Mouse (Mus musculus): ENCODE data around the gene Gsk3b.
A peak's percentile ranks its signal among the peaks of the same experiment; 100 is the strongest.
"Not testable (repeated sequence)": the region's sequence is repeated elsewhere in the genome, so short reads cannot be mapped to it uniquely, and the experiment has no call there.

The Gsk3b gene

DNA sequence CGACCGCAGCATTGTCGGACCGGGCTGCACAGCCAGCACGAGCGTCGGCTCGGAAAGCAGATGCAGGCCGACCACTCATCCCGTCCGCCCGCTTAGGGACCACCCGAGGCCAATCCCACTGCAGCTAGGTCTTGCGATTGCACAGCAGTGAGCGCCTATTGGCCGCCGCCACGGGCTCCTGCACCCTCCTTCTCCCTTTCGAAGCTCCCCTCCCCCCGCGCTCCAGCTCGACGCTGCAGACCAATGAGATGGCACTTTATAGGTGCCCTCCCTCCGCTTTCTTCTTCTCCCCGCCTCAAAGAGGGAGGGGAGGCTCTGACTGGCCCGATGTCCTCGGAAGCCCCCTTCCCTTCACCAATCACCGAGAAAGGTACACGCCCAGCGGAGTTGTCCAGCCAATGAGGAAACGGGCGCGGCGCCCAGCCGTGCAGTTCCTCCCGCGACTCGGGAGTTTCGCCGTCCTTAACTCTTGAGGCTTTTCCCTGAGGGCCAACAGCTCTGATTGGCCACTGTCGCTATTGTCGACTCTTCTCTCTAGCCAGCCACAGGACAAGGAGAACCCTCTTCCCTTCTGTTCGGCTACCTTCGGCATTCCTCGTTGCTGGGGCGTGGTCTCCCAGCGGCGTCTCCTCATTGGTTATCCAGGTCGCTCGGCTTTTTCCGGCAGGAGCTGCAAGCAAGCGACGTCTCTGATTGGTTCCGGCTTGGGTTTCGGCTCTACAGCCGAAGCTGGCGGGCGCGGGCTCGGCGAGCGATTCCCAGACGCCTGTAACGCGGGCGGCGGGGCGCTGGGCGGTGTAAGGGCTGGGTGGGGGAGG lies at the start of gene Gsk3b:
Gene Gsk3b, plus strand, starts transcription at position 373 of the 818 bp plus-strand sequence.
- DNase-seq = peak; percentile 98

DNA sequence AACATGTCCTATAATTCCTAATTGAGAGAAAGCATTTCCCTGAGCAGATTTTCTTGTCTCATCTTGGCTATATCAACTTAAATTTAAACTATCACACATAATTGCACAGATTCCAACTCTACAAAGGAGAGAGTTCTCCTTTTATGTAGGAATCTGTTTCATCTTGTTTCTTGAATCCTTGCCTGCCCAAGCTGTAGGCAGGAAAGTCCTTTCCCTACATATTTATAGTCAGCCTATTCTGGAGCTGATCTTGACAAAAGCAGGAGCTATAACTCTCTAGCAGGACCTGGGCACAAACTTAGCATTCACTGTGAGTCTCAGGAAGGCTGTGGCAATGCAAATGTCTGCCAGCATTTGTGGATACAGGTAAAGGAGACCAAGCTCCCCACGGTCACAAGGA lies 46.6 kb upstream of the Gsk3b start:
- no peak for DNase-seq

DNA sequence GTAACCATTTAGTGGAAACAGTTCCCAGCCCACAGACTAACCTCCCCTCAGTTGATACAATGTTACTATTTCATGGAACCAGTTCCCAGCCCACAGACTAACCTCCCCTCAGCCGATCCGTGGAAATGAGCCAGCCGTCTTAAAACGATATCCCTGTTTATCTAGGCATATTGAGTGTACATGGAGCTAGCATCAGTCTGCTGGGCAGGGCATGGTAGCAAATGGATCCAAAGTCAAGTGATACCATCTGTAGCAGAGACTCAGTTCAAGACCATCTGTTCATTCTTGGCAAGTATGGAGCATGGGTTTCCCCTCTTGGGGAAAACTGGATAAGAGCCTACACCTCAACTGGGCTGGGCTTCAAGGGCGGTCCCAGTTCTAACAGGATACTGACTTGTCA lies 44.2 kb upstream of the Gsk3b start:
- DNase-seq = no peak

DNA sequence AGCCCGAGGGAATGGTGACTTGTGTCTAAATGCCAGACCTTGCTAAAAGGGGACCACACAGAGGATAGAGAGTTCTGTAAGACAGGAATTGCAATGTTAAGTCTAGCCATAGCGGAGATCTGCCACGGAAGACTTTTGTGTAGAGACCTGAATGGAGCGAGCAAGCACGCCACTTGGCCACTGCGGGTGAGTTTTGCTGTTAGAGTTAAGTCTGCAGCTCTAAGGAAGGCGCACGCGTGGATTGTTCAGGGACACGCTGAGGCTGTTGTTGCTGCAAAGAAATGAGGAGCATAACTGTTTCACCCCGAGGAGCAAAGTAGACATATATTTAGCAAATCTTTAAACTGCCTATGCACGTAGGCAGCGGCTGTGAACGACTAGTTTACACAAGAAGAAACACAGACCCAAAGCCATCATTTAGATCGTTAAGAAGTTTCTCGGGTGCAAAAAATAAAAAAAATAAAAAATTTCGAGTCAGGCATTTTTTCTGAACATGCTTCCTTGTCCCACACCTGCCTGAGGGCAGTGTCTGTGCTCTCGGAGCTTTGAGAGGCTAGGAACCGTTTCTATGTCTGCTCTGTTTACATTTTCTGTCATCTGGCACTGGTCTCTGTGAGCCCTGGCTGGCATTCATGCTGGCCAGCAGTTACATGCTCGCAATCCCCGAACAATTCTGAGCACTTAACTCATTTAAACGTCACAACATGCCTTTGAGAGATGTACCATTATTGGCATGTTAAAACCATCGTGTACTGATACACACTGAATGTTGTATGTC lies 40.8 kb upstream of the Gsk3b start:
- no peak for DNase-seq

DNA sequence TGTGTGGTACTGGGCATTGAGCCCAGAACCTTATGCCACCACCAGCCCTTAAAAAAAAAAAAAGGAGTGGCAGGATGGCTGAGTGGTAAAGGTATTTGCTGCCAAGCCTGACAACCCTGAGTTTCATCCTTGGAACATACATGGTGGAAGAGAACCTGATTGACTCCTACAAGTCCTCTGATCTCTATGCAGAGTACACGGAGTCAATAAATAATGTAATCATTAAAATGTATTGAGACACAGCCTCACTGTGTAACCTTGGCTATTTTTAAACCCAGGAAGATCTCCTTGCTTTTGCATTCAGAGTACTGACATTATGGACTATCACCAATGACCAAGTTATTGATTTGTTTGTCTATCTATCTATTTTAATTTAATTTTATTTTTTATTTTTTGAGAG lies 30.9 kb upstream of the Gsk3b start:
- DNase-seq = no peak

DNA sequence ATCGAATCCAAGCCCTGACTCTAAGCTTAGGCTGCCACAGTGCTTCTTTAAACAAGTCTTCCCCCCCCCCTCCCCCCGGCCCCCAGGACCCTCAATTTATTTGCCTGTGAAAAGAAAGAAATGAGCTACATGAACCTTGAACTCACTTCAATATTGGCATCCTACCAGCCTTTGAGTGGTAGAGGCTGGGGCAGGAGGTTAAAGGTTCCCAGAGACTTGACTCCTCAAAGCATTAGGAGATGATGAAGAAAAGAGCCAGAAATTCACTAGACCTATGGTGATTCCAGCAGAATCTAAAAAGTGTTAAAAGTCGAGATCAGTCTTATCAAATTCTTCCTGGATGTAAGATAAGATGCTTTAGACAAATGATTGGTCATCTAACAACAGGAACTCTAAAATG lies 30.0 kb upstream of the Gsk3b start:
- DNase-seq = no peak

DNA sequence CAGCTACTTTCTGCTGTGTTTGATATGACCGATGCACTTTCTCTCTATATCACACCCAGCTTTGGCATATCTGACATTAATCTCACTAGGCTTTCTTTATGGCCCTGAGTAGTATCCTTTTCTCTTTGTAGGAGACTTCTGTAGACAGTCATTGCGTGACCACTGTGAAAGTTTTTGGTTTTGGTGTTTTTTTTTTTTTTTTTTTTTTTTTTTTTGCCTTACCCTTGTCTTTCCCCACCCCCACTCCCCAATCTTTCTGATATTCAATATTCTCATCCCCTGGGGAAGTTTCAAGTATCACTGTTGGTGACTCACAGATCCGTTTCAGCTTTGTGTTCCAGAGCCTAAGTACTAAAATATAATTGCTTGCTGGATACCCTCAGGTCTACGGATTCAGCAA lies 29.2 kb upstream of the Gsk3b start:
- no peak for DNase-seq

DNA sequence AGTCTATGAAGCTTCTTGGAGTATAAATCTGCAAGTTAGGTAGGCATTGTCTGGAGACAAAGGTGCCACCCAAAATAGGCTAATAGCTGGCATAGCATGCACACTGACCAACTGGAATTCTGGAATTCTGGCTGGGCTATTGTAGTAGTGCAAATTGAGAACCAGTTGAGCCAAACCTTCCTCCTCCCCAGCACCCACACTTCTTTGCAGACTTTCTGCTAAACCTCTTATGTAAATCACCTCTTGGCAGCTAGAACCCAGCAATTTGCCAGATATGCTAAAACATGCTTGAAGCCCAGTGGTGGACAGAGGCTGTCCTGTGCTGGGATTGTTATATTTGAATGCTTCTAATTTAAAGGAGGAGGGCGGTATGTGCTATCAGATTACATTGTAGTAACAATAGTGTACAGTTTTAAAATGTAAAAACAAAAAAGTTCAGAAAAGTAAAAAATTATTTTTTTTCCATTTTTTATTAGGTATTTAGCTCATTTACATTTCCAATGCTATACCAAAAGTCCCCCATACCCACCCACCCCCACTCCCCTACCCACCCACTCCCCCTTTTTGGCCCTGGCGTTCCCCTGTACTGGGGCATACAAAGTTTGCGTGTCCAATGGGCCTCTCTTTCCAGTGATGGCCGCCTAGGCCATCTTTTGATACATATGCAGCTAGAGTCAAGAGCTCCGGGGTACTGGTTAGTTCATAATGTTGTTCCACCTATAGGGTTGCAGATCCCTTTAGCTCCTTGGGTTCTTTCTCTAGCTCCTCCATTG lies 14.8 kb upstream of the Gsk3b start:
- DNase-seq = not testable (repeated sequence)

DNA sequence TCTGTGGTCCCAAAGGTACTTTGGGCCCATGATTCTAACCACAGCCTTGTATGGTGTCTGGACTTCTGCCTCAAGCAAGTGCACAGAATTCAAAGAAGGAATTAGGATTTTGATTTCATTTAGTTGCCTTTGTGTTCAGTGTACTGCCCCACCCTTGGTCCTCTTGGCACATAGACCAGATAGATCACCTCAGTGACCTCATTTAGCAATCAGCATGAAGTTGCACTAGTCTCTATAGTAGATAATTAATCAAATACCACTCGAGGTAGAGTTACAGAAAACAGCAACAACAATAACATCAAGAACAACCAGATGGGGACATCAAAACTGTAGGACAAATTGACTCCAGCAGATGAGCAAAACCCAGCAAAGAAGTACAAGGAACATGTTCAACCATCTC lies 8.6 kb upstream of the Gsk3b start:
- DNase-seq = no peak

DNA sequence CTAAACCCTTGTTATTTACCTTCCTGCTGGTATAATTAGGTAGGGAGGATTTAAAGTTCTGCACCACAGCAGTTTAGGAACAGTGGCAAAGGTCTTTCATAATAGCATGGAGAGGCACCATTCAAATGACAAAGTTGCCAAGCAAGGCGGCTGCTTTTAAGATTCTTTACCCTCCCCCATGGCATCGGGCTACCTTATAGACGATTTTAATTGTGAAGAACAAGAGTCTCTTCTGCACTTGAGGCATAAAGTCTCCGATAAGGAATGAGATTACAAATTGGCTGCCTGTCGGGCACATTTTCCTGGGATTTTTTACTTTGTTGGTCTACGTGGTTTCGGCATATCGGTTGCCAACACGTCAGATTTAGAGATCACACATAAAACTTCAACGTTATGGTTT lies 1.6 kb upstream of the Gsk3b start:
- DNase-seq = no peak

DNA sequence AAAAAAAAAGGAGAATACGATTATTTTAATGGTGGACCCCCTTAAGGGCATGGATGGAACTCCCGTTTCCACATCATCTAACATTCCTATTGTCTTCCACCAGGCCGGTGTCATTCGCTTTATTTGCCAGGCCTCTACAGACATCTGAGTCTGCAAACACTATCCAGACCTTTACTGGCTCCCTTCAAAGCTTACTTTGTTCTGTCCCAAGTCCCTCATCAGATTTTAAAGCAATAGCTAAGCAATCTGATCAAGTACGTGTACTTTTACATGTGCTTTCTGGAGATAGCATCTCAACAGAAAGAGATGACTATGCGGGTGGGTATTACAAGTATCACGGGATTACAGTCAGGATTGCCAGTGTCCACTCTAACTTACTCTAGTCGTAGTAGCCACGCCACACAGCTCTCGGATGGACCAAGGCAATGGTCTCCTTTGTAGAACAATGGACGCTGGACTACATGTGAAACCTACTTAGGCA lies 1.1 kb upstream of the Gsk3b start:
- DNase-seq = no peak

DNA sequence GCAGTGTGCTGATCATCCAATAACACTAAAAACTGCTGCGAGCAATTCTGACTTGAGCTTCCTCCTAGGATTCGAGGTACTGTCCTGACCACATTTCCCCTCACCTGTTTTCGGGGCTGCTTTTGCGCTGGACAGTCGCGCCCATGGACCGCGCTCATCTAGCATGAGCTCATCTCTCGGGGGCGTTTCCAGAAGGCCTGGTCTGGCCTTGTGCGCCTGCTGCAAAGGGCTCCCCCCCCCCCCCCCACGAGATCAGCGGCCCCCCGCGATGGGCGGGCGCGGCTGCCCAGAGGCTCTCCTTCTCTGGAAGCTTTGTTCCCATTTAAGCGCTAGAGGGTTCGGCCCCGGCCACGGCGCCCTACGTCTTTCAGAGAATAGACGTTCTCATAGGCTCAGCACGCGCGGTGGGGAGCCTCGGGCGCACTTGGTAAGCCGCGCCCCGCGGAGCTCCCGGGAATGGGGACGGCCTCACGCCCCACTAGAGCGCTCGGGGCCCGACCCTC lies 624 bp upstream of the Gsk3b start:
- DNase-seq = no peak

DNA sequence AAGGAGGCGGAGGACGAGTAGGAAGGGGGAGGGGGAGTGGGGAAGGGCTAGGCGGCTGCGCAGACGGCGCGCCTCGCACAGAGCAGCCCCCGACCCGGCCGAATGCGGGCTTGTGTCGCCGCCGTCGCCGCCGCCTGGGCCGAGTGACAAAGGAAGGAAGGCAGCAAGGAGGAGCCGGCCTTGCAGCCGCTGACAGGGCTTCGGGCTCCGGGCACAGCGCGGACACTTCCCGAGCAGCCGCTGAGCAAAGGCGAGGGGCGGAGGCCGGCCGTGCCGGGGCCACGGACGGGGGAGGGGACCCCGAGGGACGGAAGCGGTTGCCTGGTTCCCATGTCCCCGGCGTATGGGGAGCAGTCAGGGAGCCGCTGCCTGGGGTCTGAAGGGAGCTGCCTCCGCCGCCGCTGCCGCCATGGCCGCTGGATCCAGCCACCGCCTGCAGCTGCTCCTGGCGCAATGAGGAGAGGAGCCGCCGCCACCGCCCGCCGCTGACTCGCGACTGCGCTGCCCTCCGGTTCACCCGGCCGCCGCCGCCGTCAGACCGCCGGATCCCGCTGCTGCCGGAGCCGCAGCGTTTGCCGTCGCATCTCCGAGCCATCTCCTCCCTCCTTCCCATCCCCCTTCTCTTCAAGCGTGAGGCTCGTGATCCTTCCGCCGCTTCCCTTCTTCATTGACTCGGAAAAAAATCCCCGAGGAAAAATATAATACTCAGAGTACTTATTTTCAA lies 808 bp downstream of the Gsk3b start:
- no peak for DNase-seq

DNA sequence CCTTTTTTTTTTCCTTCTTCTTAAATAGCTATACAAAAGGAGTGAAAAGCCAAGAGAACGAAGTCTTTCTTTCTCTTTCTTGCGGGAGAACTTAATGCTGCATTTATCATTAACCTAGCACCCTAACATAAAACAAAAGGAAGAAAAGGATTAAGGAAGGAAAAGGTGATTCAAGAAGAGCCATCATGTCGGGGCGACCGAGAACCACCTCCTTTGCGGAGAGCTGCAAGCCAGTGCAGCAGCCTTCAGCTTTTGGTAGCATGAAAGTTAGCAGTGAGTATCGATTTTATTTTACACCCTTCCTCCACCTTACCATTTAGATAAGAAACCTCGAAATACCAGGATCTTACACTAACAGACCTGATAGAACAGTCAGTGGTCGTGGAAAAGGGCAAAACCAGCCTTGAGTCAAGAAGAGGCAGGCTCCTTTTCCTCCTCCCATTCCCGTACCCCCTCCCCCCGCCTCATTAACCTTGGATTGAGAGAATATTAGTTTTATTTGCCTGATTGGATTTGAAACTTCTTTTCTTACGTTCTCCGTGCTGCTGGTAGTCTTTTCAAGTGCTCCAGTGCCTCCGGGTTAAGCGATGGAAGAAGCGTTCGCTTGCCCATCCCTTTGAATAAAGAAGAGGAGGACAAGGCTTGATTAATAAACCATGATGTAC lies 1.7 kb downstream of the Gsk3b start:
- DNase-seq = peak; percentile 42

DNA sequence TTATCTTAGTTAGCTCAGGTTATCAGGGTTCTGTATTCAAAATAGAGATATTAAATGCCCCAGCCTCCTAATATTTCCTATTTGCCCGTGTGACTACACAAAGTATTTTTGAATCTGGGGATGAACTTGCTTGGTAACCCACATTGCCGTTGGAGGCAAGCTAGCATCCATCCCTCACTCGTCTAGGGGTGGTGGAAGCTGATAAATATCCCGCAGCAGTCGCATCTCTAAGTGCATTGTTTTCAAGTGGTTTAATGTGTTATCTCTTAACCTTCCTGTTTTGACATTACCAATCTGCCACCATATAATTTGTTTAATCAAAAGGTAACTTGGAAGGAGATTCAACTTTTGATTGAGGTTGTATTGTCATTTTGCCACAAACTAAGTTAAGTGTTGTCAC lies 2.2 kb downstream of the Gsk3b start:
- DNase-seq = no peak

DNA sequence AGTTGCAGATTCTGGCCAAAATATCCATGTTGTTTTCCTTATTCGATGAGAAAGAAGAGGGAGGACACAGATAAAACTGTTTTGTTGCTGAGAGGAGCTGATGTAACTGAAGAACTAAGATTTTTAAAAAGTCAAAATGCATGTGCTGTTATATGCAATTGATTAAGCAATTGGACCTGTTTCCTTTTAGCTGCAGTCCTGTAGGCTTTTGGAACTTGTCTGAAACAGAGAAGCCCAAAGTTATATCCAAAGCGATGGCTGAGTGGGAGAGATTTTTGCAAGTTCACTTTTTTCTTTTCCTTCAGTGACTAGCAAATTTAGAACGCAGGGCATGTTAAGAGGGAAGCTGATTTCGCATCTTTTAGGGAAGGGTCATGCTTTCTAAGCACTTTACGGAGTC lies 2.9 kb downstream of the Gsk3b start:
- DNase-seq = no peak

DNA sequence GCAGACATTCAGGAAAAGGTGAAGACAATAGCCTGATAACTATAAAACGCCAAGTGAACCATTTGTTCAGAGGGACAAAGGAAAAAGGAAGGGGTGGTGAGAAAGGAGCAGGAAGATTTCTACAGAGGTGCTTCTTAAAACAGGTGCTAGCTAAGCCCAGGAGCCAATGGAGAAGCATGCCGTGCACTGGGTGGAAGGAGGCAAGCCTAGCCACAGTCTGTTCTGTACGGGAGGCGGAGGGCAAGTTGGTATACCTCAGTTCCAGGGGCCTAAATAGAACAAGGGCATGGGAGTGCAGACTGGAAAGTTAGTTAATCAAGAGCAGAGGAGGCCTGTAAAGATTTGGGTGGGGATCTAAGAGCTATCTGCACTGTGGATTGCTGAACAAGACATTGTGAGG lies 3.8 kb downstream of the Gsk3b start:
- peak; percentile 54 for DNase-seq

DNA sequence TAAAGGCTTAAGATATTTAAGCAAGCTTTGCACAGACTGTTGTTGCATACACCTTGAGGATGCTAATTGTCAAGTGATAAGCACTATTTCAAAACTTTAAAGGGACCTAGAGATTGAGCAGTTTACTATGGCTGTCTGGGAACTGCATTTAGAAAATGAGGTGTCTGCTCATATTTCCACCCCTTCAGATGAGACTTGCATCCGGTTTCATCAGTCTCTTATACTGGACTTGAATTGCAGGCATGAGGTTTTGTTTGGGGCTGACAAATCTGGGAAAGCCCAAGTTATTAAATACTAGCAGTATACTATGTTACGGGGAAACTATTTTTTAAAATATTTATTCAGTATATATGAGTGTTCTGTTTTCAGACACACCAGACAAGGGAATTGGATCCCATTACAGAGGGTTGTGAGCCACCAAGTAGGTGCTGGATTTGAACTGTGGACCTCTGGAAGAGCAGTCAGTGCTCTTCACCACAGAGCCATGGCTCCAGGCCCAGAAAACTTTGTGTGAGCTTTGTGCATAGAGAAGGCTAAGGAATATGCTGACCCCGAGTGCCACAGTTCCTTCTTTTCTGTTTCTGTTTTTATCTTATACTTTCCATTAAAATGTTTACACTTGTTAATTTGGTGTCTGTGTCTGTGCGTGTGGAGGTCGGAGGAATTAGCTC lies 6.5 kb downstream of the Gsk3b start:
- DNase-seq = no peak

DNA sequence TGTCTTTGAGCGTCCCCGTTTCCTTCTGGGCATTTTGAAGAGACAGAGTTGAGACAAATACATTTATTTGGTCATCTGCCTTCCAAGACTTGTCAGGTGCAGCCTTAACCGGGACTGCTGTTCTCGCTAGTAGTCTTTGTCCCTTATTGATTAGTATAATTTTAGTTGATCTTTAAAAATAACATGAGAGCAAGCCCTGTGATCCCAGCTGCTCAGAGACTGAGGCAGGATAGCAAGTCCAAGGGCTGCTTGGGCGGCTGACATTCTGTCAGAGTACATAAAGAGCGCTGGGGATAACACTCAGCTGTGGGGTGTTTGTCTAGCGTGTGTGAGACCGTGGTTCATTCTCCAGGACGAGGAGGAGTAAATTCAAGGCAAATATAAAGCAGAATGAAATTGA lies 8.7 kb downstream of the Gsk3b start:
- no peak for DNase-seq

DNA sequence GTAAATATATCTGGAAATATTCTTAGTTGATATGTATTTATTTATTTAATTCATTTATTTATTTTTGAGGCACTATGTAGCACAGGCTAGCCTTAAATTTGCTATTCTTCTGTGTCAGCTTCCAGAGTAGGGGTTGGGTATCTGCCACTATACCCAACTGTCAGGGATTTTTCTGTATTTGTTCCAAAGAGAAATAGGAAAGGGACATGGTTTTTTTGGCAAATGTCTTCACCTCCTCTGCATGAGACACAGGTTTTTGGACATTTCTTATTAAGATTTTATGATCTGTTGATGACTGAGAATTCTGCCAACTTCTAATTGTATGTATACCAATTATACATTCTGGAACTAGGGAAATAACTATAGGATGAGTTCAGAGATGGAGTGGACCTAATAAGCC lies 10.5 kb downstream of the Gsk3b start:
- no peak for DNase-seq

DNA sequence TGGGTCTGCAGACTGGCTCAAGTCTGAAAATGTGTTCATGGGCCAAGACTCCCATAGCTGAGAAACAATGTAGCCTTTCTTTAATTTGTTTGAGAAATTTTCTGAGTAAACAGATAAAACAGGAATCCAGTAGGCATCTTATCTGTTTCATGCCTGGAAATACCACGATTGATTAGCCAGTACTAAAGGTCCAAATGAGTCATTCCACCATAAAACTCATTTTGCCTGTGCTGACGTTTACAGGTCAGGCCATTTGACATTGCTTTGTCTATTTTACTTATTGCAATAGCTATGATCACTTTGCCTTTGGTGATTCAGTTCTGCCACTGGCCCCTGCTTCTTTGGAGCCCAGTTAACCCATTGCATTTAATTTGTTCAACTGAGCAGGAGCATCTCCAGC lies 11.8 kb downstream of the Gsk3b start:
- no peak for DNase-seq
